Mouse (Mus musculus) kidney, postnatal 25 days (tissue): ENCODE data around the gene Ptpra.

Experiments used
- DNase-seq, 2 experiments: peaks; one replicate each; pipeline ENCODE4 v3.0.0; 2021; ENCODE audit warnings: mixed read lengths in 2 of 2

Gene Ptpra

DNA sequence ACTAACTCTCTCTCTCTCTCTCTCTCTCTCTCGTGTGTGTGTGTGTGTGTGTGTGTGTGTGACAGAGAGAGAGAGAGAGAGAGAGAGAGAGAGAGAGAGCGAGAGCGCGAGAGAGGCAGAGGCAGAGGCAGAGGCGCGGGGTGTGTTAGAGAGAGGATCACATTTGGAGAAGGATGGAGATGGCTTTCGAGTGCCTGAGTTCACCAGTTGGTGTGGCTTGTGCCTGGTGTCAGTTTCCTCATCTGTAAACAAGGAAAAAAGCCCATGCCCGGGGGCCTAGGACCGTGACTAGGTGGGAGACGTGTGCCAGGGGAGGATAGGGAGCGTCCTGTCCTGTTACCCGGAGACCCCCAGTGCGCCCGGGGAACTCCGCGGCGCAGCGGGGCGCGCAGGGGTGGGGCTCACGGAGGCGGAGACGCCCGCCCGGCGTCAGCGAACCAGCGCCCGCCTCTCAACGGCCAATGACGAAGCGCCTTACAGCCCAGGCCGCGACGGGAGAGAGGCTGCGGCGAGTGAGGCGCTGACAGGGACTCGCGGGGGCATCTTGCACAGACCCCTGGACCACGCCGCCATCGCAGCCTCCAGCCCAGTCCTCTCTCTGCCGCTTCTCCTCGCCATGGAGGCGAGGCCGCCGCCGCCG is at the start of gene Ptpra:
TSS of gene Ptpra (plus strand) at position 485 of the 640 bp plus-strand sequence.
- peak; percentile 90 to 95 for DNase-seq

DNA sequence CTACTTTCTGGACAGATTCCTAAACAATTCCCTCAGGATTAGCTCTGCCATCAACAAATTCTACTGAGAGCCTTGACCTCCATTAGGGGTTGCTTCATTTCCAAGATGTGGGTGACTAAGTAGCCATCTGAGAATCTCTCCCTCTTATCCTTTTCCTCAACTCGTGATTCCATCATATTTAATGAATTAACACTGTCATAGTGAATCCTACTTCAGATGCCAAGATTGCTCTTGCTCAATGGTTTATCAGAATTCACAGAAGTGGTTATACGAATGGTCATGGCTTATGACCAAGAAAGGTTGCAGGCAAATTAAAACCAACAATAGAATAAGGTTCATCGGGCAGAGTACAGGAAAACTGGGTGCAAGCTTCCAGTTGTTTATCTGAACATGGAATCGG is 48.2 kb upstream of the Ptpra start:
- DNase-seq, result no peak

DNA sequence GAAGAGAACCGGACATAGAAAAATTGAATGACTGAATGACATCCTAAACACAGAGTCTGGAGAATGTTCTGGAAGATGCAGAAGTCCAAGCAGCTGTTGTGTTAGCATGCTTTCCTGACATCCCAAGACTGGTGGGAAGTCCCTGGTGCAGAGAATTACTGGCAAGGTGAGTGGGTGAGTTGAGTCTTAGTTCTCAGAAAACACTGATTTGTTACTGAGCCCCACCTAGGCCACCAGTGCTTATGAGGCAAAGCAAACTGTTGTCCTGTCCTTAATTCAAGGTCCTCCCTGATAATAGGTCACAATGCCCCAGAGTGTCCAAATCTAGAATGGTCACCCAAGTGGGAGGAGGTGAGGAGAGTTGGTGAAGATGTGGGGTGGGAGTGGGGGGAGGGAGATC is 45.1 kb upstream of the Ptpra start, which contains the start of the genes Gm28372 and 1700020A23Rik:
TSS of gene Gm28372 (plus strand) at position 301 of the 400 bp plus-strand sequence.
TSS of gene 1700020A23Rik (plus strand) at position 321 of the 400 bp plus-strand sequence.
- DNase-seq, result no peak

DNA sequence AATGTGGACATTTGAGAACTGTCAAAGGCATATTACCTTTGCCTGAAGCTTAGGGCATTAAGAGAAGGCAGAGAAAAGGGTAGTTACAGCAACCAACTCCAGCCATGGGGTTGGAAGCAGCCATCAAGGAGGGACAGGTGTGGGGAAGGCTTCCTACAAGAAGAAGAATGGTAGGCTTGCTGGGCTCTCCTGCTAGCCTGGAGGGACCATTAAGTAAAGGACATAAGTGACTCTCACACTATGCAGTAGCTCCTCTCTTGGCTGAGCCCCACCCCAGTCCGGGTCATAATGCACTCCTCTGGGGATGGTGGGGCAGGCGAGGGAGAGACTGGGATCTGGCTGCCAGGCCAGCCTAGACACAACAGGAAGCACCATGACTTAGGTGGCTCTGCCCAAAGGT is 43.9 kb upstream of the Ptpra start, which contains the start of gene Tmem239:
TSS of gene Tmem239 (plus strand) at position 301 of the 400 bp plus-strand sequence.
- DNase-seq, result no peak

DNA sequence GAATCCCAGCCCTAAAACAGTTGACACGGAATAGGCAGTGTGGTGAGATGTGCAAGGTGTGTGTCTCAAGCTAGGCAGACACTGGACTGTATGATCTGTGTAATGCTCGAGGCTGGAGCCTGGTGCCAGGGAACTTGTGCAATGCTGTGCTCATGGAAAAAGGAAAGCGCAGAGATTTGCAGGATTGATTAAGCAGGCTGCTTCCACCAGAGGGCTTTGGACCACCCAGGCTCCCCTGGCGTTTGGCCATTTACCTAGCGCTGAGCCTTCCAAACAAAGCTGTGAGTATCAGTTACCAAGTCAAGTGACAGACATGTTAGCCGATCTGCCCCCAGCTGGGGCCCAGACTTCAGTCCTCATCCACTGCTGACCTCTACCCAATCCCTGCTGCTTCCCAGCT is 41.9 kb upstream of the Ptpra start:
- no peak for DNase-seq

DNA sequence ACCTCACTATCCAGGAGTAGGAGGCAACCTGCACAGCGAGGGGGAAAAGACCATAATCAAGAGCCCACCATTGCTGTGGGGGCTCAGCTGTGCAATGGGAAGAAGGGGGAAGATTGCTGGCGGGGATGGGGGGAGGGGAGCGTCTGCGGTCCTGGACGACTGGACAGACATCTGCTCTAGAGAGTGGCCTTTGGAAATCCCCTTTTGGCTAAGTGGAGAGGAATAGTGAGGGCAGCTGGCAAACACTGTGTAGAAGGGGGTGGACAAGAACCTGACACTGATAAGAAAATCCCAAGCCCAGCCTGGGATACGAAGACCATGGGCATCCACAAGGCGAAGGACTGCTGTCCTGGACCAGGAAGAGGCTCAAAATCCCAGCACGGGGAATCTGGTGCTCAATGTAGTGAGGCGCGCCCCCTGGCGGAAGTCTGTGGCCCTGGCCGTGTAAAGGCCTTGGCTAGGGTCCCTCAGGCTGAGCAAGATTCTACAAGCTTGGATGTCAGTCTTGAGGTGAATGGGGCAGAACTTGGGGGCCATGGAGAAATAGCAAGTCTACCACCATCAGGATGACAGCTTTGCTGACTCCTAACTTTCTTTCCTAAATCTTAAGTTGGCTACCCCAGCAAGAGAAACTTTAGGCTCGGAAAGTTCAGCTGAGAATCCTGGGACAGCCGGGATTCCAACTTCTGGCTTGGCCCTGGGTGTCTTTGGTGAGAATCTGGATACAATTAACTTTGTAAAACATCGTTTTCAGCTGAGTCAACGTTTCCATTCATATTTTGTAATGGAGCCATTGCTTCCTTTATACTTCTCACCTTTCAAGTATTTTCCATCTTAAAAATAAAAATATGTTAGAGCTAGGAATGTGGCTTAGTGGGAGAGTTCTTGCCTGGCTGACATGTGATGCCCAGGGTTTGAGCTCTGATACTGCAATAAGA is 38.3 kb upstream of the Ptpra start:
- DNase-seq, result peak; percentile 83 to 93

DNA sequence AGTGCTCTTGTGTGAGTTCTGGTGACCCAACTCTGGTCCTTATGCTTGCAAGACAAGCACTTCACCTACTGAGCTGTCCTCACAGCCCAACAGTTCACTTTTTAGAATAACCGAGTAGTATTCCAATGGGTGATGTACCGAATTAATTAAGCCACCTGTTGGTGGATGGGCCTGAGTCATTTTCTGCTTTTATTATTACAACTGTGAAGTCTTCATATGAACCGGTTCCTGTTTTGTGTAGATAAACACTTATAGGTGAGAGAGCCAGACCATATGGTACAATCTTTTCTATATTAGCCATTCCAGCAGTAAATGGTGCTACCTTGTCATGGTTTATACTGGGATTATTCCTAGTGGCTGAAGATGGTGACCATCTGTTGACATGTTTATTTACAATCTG is 37.3 kb upstream of the Ptpra start:
- DNase-seq, result no peak

DNA sequence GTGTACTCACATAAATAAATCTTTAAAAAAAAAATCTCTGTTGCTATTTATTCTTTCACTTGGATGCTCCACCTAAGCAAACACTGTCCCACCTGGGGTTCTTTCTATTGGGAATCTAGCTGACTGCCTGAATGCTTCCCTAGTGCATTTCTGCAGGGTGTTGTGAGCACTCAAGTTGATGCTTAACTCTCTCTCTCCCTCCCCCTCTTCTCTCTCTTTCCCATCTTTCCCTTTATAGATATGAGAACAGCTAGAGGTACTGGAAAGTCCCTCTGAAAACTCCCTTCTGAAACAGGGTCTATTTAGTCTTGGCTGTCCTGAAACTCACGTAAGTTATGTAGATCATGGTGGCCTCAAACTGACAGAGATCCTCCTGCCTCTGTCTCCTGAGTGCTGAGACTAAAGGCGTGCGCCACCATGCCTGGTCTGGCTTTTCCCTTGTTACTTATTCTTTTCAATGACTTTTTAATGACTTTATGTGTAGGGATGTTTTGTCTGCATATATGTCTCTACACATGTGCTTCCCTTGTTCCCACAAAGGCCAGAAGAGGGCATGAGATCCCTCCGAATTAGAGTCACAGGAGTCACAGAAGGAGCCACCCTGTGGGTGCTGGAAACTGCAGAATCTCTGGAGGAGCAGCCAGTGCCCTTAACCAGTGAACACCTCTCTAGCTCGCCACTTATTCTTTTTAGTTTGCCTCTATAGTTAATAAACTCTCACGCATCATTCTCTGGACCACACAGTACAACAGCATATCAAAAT is 35.8 kb upstream of the Ptpra start:
- DNase-seq, result peak in 1 of 2 experiments; percentile 31

DNA sequence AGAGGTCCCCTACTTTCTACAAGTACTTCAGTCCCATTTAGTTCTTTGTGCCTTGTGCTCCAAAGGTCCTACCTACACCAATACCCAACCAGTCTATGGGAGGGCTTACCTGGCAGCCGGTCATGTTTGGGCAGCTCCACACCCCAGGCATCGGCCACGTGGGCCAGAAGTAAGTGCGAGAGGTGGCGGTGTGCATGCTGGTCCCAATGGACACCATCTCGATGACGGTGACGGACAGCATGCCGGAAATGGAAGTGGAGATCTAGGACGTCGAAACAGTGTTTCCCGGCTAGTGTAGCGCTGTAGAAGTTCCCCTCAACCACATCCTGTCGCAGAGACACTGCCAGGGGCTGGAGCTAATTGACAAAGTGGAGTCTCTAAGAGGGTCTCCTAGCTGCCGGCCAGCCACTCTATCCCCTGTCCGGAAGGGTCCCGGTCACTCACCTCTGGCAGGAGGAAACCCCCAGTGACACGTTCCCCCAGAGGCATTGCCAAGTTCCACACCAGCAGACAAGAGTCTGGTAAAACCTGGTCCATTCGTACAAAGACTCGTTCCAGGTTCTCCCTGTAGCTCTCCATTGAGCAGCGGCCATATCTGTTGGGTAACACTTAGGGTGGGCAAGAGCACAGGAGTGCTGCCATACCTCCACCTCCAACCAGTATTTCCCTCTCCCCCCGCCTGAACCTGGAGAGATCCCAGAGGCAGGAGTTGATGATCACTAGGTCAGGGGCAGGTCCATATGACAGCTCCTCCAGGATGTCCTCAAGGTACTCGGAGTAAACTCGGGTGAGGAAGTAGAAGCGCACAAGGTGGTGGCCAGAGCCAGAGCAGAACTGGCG is 28.1 kb upstream of the Ptpra start:
- DNase-seq, result peak in 1 of 2 experiments; percentile 48

DNA sequence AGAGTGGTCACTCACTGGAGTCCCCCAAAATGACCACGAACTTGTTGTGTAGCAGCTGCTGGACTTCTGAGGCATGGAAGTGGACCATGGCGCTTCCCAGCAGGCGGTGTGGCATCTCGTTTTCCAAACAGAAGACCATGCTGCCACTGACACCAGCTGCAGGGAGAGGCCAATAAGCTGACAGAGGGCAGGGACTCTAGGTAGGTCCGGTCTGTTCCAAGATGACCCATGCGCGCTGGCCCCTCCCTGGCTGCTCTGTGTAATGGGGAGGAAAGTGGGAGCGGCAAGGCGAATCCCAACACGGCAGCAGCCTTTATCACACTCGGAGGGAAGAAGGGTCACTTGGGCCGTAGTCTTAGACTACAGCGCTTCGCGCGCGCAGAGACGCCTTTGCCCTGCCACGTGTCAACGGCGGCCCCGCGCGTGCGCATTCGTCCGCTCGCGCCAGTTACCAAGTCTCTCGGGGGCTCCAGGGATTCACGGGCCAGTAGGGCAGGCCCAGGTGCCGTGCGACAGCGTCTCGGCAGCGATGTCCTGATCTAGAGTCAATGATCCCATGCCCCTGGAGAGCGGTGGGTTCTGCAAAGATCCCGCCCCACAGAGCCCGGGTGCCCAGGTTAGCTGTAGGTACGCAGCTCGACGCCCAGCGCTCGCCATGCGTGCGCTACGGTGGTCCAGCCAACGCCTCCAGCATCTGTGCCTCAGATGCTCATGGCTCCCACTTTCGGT is 26.5 kb upstream of the Ptpra start:
- peak; percentile 77 to 88 for DNase-seq

DNA sequence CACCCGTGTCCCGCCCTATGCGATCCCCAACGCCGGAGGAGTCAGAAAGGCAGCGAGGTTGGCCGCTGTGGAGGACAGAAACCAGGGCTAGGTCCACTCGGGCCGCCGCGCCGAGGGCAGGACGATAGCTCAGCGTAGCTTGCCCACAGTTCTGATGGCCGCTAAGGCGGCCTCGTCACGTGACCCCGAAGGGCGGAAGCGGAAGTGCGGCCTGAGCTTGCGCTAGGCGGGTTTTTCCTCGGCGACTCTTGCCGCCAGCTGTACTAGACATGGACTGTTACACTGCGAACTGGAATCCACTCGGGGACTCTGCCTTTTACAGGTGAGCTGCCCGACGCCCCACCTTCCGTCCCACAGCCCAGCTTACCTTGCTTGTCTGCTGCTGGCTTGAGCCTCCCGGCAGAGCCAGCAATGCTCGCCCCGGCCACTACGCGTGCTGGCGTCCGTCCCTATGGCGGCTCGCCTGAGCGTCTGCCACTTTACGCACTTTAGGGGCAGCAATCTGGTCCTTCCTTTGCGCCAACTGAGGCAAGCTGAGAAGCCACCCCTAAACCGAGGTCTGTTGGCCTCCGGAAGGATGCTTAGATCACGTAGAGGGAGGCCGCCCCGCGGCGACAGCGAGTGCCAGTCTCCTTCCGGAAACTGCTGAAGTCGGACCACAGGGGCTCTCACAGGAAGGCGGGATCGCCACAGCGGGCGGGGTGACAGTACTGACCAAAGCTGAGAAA is 25.8 kb upstream of the Ptpra start, which contains the start of the genes Vps16 and Pced1a:
TSS of gene Vps16 (plus strand) at position 214 of the 728 bp plus-strand sequence.
TSS of gene Pced1a (minus strand) at position 576 of the 728 bp plus-strand sequence.
- peak; percentile 93 to 96 for DNase-seq

DNA sequence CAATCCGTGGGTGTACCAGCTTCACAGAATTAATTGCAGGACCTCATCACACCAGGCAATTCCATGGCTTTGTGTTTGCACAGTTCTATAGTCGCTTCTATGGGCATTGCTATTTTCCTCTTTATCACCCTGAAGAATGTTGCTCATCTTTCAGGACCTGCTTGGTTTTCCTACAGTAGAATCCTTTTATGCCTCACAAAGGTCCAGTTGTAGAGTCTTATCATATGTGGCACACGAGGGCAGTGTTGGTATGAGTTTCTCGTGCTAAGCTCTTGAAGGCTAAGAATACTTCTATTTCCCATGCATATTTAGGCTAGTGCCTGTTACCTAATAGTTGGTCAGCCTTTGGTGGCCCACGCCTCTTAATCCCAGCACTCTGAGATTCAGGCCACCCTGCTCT is 25.0 kb upstream of the Ptpra start:
- DNase-seq, result no peak

DNA sequence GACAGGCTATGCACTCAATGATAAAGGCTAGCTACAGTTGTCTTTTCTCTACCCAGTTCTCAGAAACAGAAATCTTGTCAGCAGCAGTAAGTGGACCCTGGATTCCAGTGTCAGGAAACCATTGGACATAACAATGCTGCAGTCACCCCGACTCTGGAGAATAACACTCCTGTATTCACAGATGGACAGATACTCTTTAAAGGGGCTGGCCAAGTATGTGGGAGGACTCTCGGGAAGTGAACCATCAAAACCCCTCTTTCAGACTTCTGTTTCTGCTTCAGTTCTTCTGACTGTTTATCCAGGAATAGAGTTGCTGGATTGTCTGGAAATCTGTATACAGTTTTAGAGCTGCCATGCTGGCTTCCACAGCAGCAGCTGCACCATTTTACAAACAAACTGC is 20.2 kb upstream of the Ptpra start:
- DNase-seq, result no peak

DNA sequence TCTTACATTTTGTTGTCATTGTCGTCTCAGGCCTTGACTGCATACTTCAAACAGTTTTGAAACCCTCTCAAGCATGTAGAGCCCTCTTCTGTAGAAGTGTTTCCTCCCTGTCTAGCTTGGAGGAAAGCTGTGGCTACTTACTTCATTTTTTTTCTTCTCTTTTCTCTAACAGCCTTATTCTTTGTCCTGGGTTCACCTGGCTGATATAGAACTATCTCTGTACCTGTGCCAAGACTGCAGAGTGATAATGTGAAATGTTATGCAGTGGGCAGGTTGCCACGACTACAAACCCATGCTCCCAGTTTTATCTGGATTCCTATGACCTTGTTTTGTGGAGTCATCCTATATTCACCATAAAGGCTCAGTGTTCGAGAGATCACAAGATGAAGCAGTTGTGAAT is 19.6 kb upstream of the Ptpra start:
- no peak for DNase-seq

DNA sequence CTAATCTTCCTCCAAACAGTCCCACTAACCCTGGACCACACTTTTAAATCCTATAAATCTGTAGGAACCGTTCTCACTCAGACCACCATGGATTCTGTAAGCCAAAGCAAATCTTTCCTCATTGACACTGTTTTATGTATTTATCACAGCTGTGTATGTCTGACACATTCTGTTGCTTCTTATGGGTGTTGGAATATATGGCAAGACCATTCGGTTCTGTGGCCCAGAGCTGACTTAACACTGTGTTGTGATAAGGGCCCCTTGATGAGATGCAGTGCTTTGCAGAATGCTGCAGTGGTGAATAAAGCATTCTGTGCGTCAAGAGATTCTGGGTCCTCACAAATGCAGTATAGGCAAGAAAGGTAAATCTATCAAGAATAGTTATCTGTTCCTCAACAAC is 17.9 kb upstream of the Ptpra start:
- no peak for DNase-seq

DNA sequence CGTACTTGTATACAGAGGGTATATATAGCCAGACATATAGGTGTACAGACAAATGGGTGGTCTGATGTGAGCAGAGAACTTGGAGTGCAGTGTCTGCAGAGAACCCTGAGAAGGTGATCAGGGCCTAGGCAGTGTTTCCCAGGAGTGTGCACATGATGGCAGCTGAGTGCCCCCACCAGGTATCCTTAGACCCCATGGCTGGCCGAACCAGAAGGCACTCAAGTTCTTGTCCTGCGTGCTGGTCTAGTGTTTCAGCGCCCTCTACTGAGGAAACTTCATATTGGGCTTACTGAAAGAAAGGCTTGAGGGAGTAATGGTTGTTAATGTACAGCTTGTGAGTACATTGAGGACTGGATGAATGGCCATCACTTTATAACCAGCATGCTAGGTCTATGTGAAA is 16.9 kb upstream of the Ptpra start:
- DNase-seq, result peak in 1 of 2 experiments; percentile 72

DNA sequence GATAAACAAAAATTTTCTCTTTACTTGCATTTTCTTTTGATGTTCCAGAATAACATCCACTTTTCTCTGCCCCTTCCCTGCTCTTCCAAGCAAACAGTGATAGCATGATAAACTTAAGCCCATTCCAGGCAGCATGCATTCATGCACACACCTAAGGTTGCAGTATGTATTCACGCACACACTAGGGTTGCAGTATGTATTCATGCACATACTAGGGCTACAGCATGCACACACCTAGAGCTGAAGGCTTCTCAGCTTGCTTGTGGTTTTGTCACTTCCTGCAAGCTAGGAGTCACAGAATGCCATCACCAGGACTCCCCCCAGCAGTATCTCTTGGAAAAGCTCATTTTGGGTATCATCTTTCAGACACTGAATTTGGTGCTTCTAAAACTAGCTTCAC is 13.3 kb upstream of the Ptpra start:
- DNase-seq, result no peak

DNA sequence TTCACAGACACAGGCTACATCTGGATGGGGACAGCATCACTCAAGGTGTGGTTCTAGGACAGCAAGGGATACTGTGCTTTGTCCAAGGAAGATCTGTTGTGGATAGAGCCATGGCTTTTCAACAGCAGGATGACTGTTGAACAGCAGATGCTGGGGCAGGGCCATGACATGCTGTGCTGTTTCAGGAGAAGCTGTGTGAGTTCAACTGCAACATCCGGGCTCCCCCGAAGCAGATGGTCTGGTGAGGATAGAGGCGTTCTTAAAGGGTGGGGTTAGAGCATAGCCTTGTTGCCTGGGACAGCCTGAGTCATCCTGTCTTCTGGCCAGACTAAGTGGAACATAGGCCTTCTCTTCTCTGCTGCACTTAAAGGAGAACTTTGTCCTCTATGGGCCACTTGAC is 11.2 kb upstream of the Ptpra start:
- DNase-seq, result no peak

DNA sequence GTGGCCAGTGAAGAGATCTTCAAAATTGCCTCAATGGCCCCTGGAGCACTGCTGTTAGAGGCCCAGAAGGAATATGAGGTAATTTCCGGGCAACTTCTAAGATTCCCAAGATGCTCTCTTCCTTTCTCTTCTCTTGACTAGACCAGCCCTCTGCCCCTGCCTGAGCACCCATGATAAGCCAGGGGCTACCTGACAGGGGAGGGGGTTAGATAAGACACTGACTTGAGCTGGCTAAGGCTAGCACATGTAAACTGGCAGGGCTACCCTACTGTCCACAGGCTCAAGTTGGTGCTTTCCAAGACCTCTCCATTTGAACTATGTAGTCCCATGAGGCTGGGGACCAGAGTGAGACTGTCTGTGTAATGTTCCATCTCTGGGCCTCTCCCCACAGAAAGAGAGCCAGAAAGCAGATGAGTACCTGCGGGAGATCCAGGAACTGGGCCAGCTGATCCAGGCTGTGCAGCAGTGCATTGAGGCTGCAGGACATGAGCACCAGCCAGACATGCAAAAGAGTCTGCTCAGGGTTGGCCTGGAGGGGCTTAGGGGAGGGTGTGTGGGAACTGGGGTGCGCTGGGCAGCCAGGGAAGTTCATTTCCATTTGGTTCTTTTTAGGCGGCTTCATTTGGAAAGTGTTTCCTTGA is 10.1 kb upstream of the Ptpra start:
- DNase-seq, result no peak

DNA sequence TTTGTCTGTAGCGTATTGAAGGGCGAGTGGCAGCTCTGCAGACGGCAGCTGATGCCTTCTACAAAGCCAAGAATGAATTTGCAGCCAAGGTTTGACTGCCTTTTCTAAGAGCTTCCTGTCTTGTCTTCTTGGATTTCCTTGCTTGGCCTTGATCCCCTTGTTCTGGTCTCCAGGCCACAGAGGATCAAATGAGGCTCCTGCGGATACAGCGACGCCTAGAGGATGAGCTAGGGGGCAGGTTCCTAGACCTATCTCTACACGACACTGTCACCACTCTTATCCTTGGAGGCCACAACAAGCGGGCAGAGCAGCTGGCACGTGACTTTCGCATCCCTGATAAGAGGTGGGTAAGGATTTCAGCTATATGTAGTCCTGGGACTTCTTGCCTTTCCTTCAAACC is 7.9 kb upstream of the Ptpra start:
- no peak for DNase-seq
